Mouse (Mus musculus) E14TG2a.4 (cell line): ENCODE measurements around the gene Clic4.

Experiments used
- CTCF ChIP-seq: conservative IDR thresholded peaks from 2 replicates; pipeline ENCODE4 v1.5.1; 2014; ENCODE audit warnings: low read length
- NANOG ChIP-seq: IDR thresholded peaks from 2 replicates; pipeline ENCODE4 v1.6.1; 2014; ENCODE audit warnings: borderline replicate concordance, low read length, mixed read lengths

GRCm38 (mm10) chr4:135230661-135231060 is 42.0 kb downstream of the Clic4 start:
- no peak for TF ChIP-seq CTCF
- TF ChIP-seq NANOG = no peak
